Mouse (Mus musculus) embryonic facial prominence, embryonic 12.5 days (tissue): ENCODE data around the gene Gm17334. TPM values are rescaled to one million over a fixed set of nuclear protein-coding genes. Genes with fewer than 3 reads are reported as not detected.

Experiments
- ATAC-seq: fragments of 200-750 bp; cut with Nextera tagmentation; 2 replicates; pipeline ENCODE4 v1.8.0; 2017; ENCODE audit not compliant: insufficient number of reproducible peaks, insufficient read depth, low FRiP score, low TSS enrichment
- H3K27ac ChIP-seq: fragments of 300-500 bp; sonication (generic); 2 replicates; pipeline ENCODE4 v1.5.1; 2016; ENCODE audit warnings: mild to moderate bottlenecking
- H3K27me3 ChIP-seq: fragments of 300-500 bp; sonication (generic); 2 replicates; pipeline ENCODE4 v1.6.1; 2016; ENCODE audit warnings: mild to moderate bottlenecking, moderate library complexity
- H3K36me3 ChIP-seq: fragments of 300-500 bp; sonication (generic); 2 replicates; pipeline ENCODE4 v1.6.1; 2016; ENCODE audit warnings: mild to moderate bottlenecking
- H3K4me1 ChIP-seq: fragments of 300-500 bp; sonication (generic); 2 replicates; pipeline ENCODE4 v1.6.1; 2016
- H3K4me2 ChIP-seq: fragments of 300-500 bp; sonication (generic); replicated peaks from 2 replicates; pipeline ENCODE4 v1.6.1; 2016; ENCODE audit warnings: mild to moderate bottlenecking, moderate library complexity
- H3K4me3 ChIP-seq: fragments of 300-500 bp; sonication (generic); 2 replicates; pipeline ENCODE4 v1.5.1; 2016; ENCODE audit warnings: mild to moderate bottlenecking
- H3K9ac ChIP-seq: fragments of 300-500 bp; sonication (generic); 2 replicates; pipeline ENCODE4 v1.6.1; 2016; ENCODE audit warnings: mild to moderate bottlenecking, moderate library complexity
- H3K9me3 ChIP-seq: fragments of 300-500 bp; sonication (generic); 2 replicates; pipeline ENCODE4 v1.6.1; 2016; ENCODE audit warnings: mild to moderate bottlenecking, moderate library complexity
- WGBS: fragments of 180-500 bp; shearing (Covaris S2); methylation state at CpG from one replicate; pipeline ENCODE4 v1.1.7; 2016; 5-methylcytosine and 5-hydroxymethylcytosine counted together
- polyA plus RNA-seq: library from polyadenylated mRNA; unstranded; fragments of >200 nt; fragmentation: Nextera tagmentation; extraction: Ambion mirVana; gene quantifications from 2 replicates; pipeline ENCODE4 v1.2.1, GENCODE M21; 2016

Gene Gm17334
- polyA plus RNA-seq, 1 experiment from 2014 or later = not detected

GRCm38 (mm10) chr11:53780262-53780661 is 7.3 kb upstream of the Gm17334 start:
- no peak overlapping the region for H3K4me3 ChIP-seq
- no peaks in the 10 kb centered on the region for H3K27me3 ChIP-seq
- 62% methylated on average over 3 of the region's 3 CpGs for WGBS
- ATAC-seq = no peak
- 0 out of 2 replicates have a peak, but pooled peaks cover 6% of the 10 kb centered on the region for H3K36me3 ChIP-seq
- H3K9ac ChIP-seq = no peak overlapping the region
- H3K9me3 ChIP-seq = no peaks in the 10 kb centered on the region
- H3K4me2 ChIP-seq = no peak overlapping the region
- H3K27ac ChIP-seq = no peak overlapping the region
- no peaks in the 10 kb centered on the region for H3K4me1 ChIP-seq

GRCm38 (mm10) chr11:53779808-53780207 is 6.8 kb upstream of the Gm17334 start:
- WGBS = 86% methylated on average over 2 of the region's 2 CpGs
- Histone ChIP-seq H3K4me2 (no peak overlapping the region), H3K27ac (no peak overlapping the region), H3K4me1 (no peaks in the 10 kb centered on the region), H3K9me3 (no peaks in the 10 kb centered on the region), H3K36me3 (0 out of 2 replicates have a peak, but pooled peaks cover 6% of the 10 kb centered on the region), H3K9ac (no peak overlapping the region), H3K27me3 (no peaks in the 10 kb centered on the region), H3K4me3 (no peak overlapping the region)
- ATAC-seq = no peak

GRCm38 (mm10) chr11:53778455-53778854 is 5.5 kb upstream of the Gm17334 start:
- no peaks in the 10 kb centered on the region for H3K4me1 ChIP-seq
- 84% methylated on average over 5 of the region's 5 CpGs for WGBS
- no peaks in the 10 kb centered on the region for H3K9me3 ChIP-seq
- no peak overlapping the region for H3K4me3 ChIP-seq
- peaks cover 9% of the 10 kb centered on the region; the same call in 1 of the 2 replicates for H3K36me3 ChIP-seq
- H3K27me3 ChIP-seq = no peaks in the 10 kb centered on the region
- H3K4me2 ChIP-seq = no peak overlapping the region
- no peak for ATAC-seq
- no peak overlapping the region for H3K27ac ChIP-seq
- H3K9ac ChIP-seq = no peak overlapping the region

GRCm38 (mm10) chr11:53777736-53778135 is 4.7 kb upstream of the Gm17334 start:
- Histone ChIP-seq H3K4me3 (no peak overlapping the region), H3K36me3 (peaks cover 9% of the 10 kb centered on the region; the same call in 1 of the 2 replicates), H3K9me3 (no peaks in the 10 kb centered on the region), H3K27ac (no peak overlapping the region), H3K4me1 (no peaks in the 10 kb centered on the region), H3K4me2 (no peak overlapping the region), H3K27me3 (no peaks in the 10 kb centered on the region), H3K9ac (no peak overlapping the region)
- ATAC-seq = no peak
- 55% methylated on average over 5 of the region's 5 CpGs for WGBS

- ATAC-seq = no peak
- H3K27me3 ChIP-seq = no peaks in the 10 kb centered on the region
- no peak overlapping the region for H3K27ac ChIP-seq
- peaks cover 3% of the 10 kb centered on the region for H3K4me1 ChIP-seq
- H3K4me3 ChIP-seq = no peak overlapping the region
- no peaks in the 10 kb centered on the region for H3K9me3 ChIP-seq
- 82% methylated on average over 13 of the region's 13 CpGs for WGBS
- H3K9ac ChIP-seq = no peak overlapping the region
- H3K36me3 ChIP-seq = peaks cover 9% of the 10 kb centered on the region; the same call in 1 of the 2 replicates
- H3K4me2 ChIP-seq = no peak overlapping the region
Observed at GRCm38 (mm10) chr11:53774659-53775255, 1.8 kb upstream of the Gm17334 start.

- ATAC-seq = no peak
- H3K4me2 ChIP-seq = no peak overlapping the region
- WGBS = 90% methylated on average over 16 of the region's 16 CpGs
- H3K4me3 ChIP-seq = no peak overlapping the region
- peaks cover 9% of the 10 kb centered on the region; the same call in 1 of the 2 replicates for H3K36me3 ChIP-seq
- H3K9ac ChIP-seq = no peak overlapping the region
- H3K9me3 ChIP-seq = no peaks in the 10 kb centered on the region
- H3K27me3 ChIP-seq = no peaks in the 10 kb centered on the region
- H3K27ac ChIP-seq = no peak overlapping the region
- H3K4me1 ChIP-seq = peaks cover 13% of the 10 kb centered on the region
Observed at GRCm38 (mm10) chr11:53773641-53774360, 814 bp upstream of the Gm17334 start.

- WGBS = 72% methylated on average over 9 of the region's 9 CpGs
- Histone ChIP-seq H3K4me2 (no peak overlapping the region), H3K27ac (no peak overlapping the region), H3K36me3 (peaks cover 9% of the 10 kb centered on the region; the same call in 1 of the 2 replicates), H3K9me3 (no peaks in the 10 kb centered on the region), H3K27me3 (no peaks in the 10 kb centered on the region), H3K4me1 (peaks cover 14% of the 10 kb centered on the region), H3K4me3 (no peak overlapping the region), H3K9ac (no peak overlapping the region)
- ATAC-seq = no peak
Observed at GRCm38 (mm10) chr11:53772536-53772935, 451 bp downstream of the Gm17334 start.

- Histone ChIP-seq H3K4me3 (peak overlapping the region; percentile 65), H3K27me3 (no peaks in the 10 kb centered on the region), H3K9me3 (no peaks in the 10 kb centered on the region), H3K4me2 (peak overlapping the region; percentile 79), H3K9ac (no peak overlapping the region), H3K4me1 (peaks cover 14% of the 10 kb centered on the region), H3K27ac (no peak overlapping the region), H3K36me3 (peaks cover 6% of the 10 kb centered on the region; the same call in 1 of the 2 replicates)
- no peak for ATAC-seq
- 82% methylated on average over 11 of the region's 11 CpGs for WGBS
Observed at GRCm38 (mm10) chr11:53771001-53771744, 1.8 kb downstream of the Gm17334 start.

- H3K27ac ChIP-seq = peak overlapping the region; percentile 64; the same call in 1 of the 2 replicates
- no peaks in the 10 kb centered on the region for H3K27me3 ChIP-seq
- H3K4me3 ChIP-seq = peak overlapping the region; percentile 65
- H3K36me3 ChIP-seq = peaks cover 3% of the 10 kb centered on the region; the same call in 1 of the 2 replicates
- peak overlapping the region; percentile 73 for H3K9ac ChIP-seq
- peak; percentile 79 for ATAC-seq
- WGBS = under 1% methylated on average over 65 of the region's 75 CpGs
- H3K9me3 ChIP-seq = no peaks in the 10 kb centered on the region
- H3K4me2 ChIP-seq = peak overlapping the region; percentile 79
- H3K4me1 ChIP-seq = peaks cover 14% of the 10 kb centered on the region
Observed at GRCm38 (mm10) chr11:53770125-53770791, 2.7 kb downstream of the Gm17334 start.

- peaks cover 14% of the 10 kb centered on the region for H3K4me1 ChIP-seq
- ATAC-seq = peak; percentile 92
- no peaks in the 10 kb centered on the region for H3K9me3 ChIP-seq
- peak within 1 kb of the TSS; percentile 73 for H3K9ac ChIP-seq
- under 1% methylated on average over 40 of the region's 40 CpGs for WGBS
- H3K36me3 ChIP-seq = peaks cover 3% of the 10 kb centered on the region; the same call in 1 of the 2 replicates
- peak within 1 kb of the TSS; percentile 64; the same call in 1 of the 2 replicates for H3K27ac ChIP-seq
- peak within 1 kb of the TSS; percentile 79 for H3K4me2 ChIP-seq
- H3K27me3 ChIP-seq = no peaks in the 10 kb centered on the region
- H3K4me3 ChIP-seq = peak within 1 kb of the TSS; percentile 65
Observed at GRCm38 (mm10) chr11:53769760-53770124, 3.2 kb downstream of the Gm17334 start, which contains the start of gene Irf1. Irf1 (plus strand) TSS chr11:53770014.

GRCm38 (mm10) chr11:53769185-53769576 is 3.8 kb downstream of the Gm17334 start:
- no peaks in the 10 kb centered on the region for H3K9me3 ChIP-seq
- peaks cover 16% of the 10 kb centered on the region for H3K4me1 ChIP-seq
- 60% methylated on average over 12 of the region's 12 CpGs for WGBS
- peak overlapping the region; percentile 65 for H3K4me3 ChIP-seq
- no peak overlapping the region for H3K9ac ChIP-seq
- peak overlapping the region; percentile 79 for H3K4me2 ChIP-seq
- no peak for ATAC-seq
- no peak overlapping the region for H3K27ac ChIP-seq
- H3K27me3 ChIP-seq = no peaks in the 10 kb centered on the region
- H3K36me3 ChIP-seq = peaks cover 3% of the 10 kb centered on the region; the same call in 1 of the 2 replicates
